Mouse (Mus musculus): Measurements from ENCODE around the gene Myo15b. TPM values are rescaled to one million over a fixed set of nuclear protein-coding genes. Genes with fewer than 3 reads are reported as not detected.

The Myo15b gene
- polyA plus RNA-seq, 1 experiment from 2014 or later: 0.24 TPM

- no peak for ATAC-seq (ENCODE audit: low FRiP score, low read depth)
- 82% methylated on average over 5 of the region's 5 CpGs for WGBS
- Histone ChIP-seq H3K4me1 (peaks cover 19% of the 10 kb centered on the region), H3K36me3 (peaks cover 20% of the 10 kb centered on the region), H3K9me3 (no peaks in the 10 kb centered on the region), H3K4me2 (replicated peaks) (no peak overlapping the region), H3K9ac (no peak overlapping the region), H3K4me3 (no peak overlapping the region), H3K27me3 (no peaks in the 10 kb centered on the region), H3K27ac (no peak overlapping the region)
Measured at GRCm38 (mm10) chr11:115906521-115906920, 48.3 kb downstream of the Myo15b start.

- Histone ChIP-seq H3K4me2 (replicated peaks) (no peak overlapping the region), H3K9me3 (no peaks in the 10 kb centered on the region), H3K27me3 (no peaks in the 10 kb centered on the region), H3K4me1 (no peaks in the 10 kb centered on the region), H3K36me3 (peaks cover 49% of the 10 kb centered on the region), H3K9ac (no peak overlapping the region), H3K27ac (no peak overlapping the region), H3K4me3 (no peak overlapping the region)
- WGBS: 88% methylated on average over 5 of the region's 5 CpGs
- no peak for ATAC-seq (ENCODE audit: low FRiP score, low read depth)
Measured at GRCm38 (mm10) chr11:115911134-115911561, 52.9 kb downstream of the Myo15b start.

- 75% methylated on average over 11 of the region's 11 CpGs for WGBS
- no peaks in the 10 kb centered on the region for H3K9me3 ChIP-seq
- no peak within 1 kb of the TSS for H3K4me2 ChIP-seq (replicated peaks)
- peak within 1 kb of the TSS; percentile 10; the same call in 1 of the 2 replicates for H3K27ac ChIP-seq
- no peak within 1 kb of the TSS for H3K9ac ChIP-seq
- no peak within 1 kb of the TSS for H3K4me3 ChIP-seq
- ATAC-seq (ENCODE audit: low FRiP score, low read depth): no peak
- no peaks in the 10 kb centered on the region for H3K4me1 ChIP-seq
- no peaks in the 10 kb centered on the region for H3K27me3 ChIP-seq
- H3K36me3 ChIP-seq: peaks cover 56% of the 10 kb centered on the region
Measured at GRCm38 (mm10) chr11:115911632-115912376, 53.6 kb downstream of the Myo15b start, which contains the start of gene Smim6. Gene Smim6, plus strand, starts transcription at chr11:115912017.

- no peak for ATAC-seq (ENCODE audit: low FRiP score, low read depth)
- no peak overlapping the region for H3K27ac ChIP-seq
- H3K27me3 ChIP-seq: no peaks in the 10 kb centered on the region
- no peaks in the 10 kb centered on the region for H3K9me3 ChIP-seq
- WGBS: 89% methylated on average over 4 of the region's 4 CpGs
- H3K4me1 ChIP-seq: no peaks in the 10 kb centered on the region
- H3K9ac ChIP-seq: no peak overlapping the region
- H3K36me3 ChIP-seq: peaks cover 53% of the 10 kb centered on the region
- H3K4me3 ChIP-seq: no peak overlapping the region
- H3K4me2 ChIP-seq (replicated peaks): no peak overlapping the region
Measured at GRCm38 (mm10) chr11:115916579-115916978, 58.4 kb downstream of the Myo15b start.

GRCm38 (mm10) chr11:115918637-115919036 lies 60.4 kb downstream of the Myo15b start:
- no peak for ATAC-seq (ENCODE audit: low FRiP score, low read depth)
- Histone ChIP-seq H3K36me3 (peaks cover 47% of the 10 kb centered on the region), H3K4me2 (replicated peaks) (no peak overlapping the region), H3K9ac (no peak overlapping the region), H3K4me3 (no peak overlapping the region), H3K27me3 (no peaks in the 10 kb centered on the region), H3K9me3 (no peaks in the 10 kb centered on the region), H3K27ac (no peak overlapping the region), H3K4me1 (no peaks in the 10 kb centered on the region)
- WGBS: 74% methylated on average over 5 of the region's 5 CpGs

- H3K36me3 ChIP-seq: peaks cover 47% of the 10 kb centered on the region
- no peak overlapping the region for H3K9ac ChIP-seq
- no peak for ATAC-seq (ENCODE audit: low FRiP score, low read depth)
- no peak overlapping the region for H3K4me2 ChIP-seq (replicated peaks)
- H3K4me3 ChIP-seq: no peak overlapping the region
- H3K9me3 ChIP-seq: no peaks in the 10 kb centered on the region
- whole genome bisulfite sequencing: 92% methylated on average over 5 of the region's 5 CpGs
- no peaks in the 10 kb centered on the region for H3K27me3 ChIP-seq
- no peaks in the 10 kb centered on the region for H3K4me1 ChIP-seq
- H3K27ac ChIP-seq: no peak overlapping the region
Measured at GRCm38 (mm10) chr11:115919073-115919472, 60.9 kb downstream of the Myo15b start.

- ATAC-seq (ENCODE audit: low FRiP score, low read depth): no peak
- H3K4me3 ChIP-seq: no peak overlapping the region
Measured at GRCm38 (mm10) chr11:115920110-115920818, 62.1 kb downstream of the Myo15b start.

GRCm38 (mm10) chr11:115921986-115922385 lies 63.8 kb downstream of the Myo15b start:
- Histone ChIP-seq H3K4me1 (no peaks in the 10 kb centered on the region), H3K27me3 (no peaks in the 10 kb centered on the region), H3K4me3 (no peak overlapping the region), H3K27ac (no peak overlapping the region), H3K4me2 (replicated peaks) (no peak overlapping the region), H3K36me3 (peaks cover 45% of the 10 kb centered on the region), H3K9me3 (no peaks in the 10 kb centered on the region), H3K9ac (no peak overlapping the region)
- 91% methylated on average over 1 of the region's 1 CpGs for WGBS
- ATAC-seq (ENCODE audit: low FRiP score, low read depth): no peak

More at GRCm38 (mm10) chr11:115920110-115920818, 62.1 kb downstream of the Myo15b start:
- Histone ChIP-seq H3K36me3 (peaks cover 53% of the 10 kb centered on the region), H3K27ac (no peak overlapping the region), H3K4me1 (no peaks in the 10 kb centered on the region), H3K9me3 (no peaks in the 10 kb centered on the region), H3K9ac (no peak overlapping the region), H3K27me3 (no peaks in the 10 kb centered on the region), H3K4me2 (replicated peaks) (no peak overlapping the region)
- 53% methylated on average over 6 of the region's 6 CpGs for WGBS

- H3K27ac ChIP-seq: no peak overlapping the region
- H3K4me1 ChIP-seq: peaks cover 11% of the 10 kb centered on the region
- H3K9me3 ChIP-seq: no peaks in the 10 kb centered on the region
- H3K9ac ChIP-seq: no peak overlapping the region
- 91% methylated on average over 8 of the region's 8 CpGs for WGBS
- H3K27me3 ChIP-seq: no peaks in the 10 kb centered on the region
- no peak overlapping the region for H3K4me3 ChIP-seq
- no peak overlapping the region for H3K4me2 ChIP-seq (replicated peaks)
- peaks cover 46% of the 10 kb centered on the region for H3K36me3 ChIP-seq
- ATAC-seq (ENCODE audit: low FRiP score, low read depth): no peak
Measured at GRCm38 (mm10) chr11:115929031-115929430, 70.8 kb downstream of the Myo15b start.

- no peak overlapping the region for H3K4me3 ChIP-seq
- no peaks in the 10 kb centered on the region for H3K27me3 ChIP-seq
- H3K4me1 ChIP-seq: peaks cover 19% of the 10 kb centered on the region
- WGBS: 74% methylated on average over 3 of the region's 3 CpGs
- peaks cover 38% of the 10 kb centered on the region for H3K36me3 ChIP-seq
- no peak overlapping the region for H3K4me2 ChIP-seq (replicated peaks)
- no peak overlapping the region for H3K27ac ChIP-seq
- no peak overlapping the region for H3K9ac ChIP-seq
- ATAC-seq (ENCODE audit: low FRiP score, low read depth): no peak
- H3K9me3 ChIP-seq: no peaks in the 10 kb centered on the region
Measured at GRCm38 (mm10) chr11:115929818-115930217, 71.6 kb downstream of the Myo15b start.

- Histone ChIP-seq H3K36me3 (peaks cover 36% of the 10 kb centered on the region), H3K4me2 (replicated peaks) (no peak overlapping the region), H3K27me3 (no peaks in the 10 kb centered on the region), H3K27ac (no peak overlapping the region), H3K4me1 (peaks cover 25% of the 10 kb centered on the region), H3K4me3 (no peak overlapping the region), H3K9ac (no peak overlapping the region), H3K9me3 (no peaks in the 10 kb centered on the region)
- WGBS: 75% methylated on average over 3 of the region's 3 CpGs
- ATAC-seq (ENCODE audit: low FRiP score, low read depth): no peak
Measured at GRCm38 (mm10) chr11:115931235-115931634, 73.0 kb downstream of the Myo15b start.

- Histone ChIP-seq H3K27me3 (no peaks in the 10 kb centered on the region), H3K36me3 (peaks cover 41% of the 10 kb centered on the region), H3K4me2 (replicated peaks) (peak within 1 kb of the TSS; percentile 94), H3K27ac (no peak within 1 kb of the TSS), H3K9me3 (no peaks in the 10 kb centered on the region), H3K4me1 (peaks cover 25% of the 10 kb centered on the region), H3K9ac (peak within 1 kb of the TSS; percentile 90), H3K4me3 (peak within 1 kb of the TSS; percentile 96)
- ATAC-seq (ENCODE audit: low FRiP score, low read depth): peak; percentile 97
- WGBS: under 1% methylated on average over 28 of the region's 28 CpGs
Measured at GRCm38 (mm10) chr11:115933108-115933746, 75.0 kb downstream of the Myo15b start, which contains the start of the genes Sap30bp and Recql5. Gene Sap30bp, plus strand, starts transcription at chr11:115933282. Gene Recql5, minus strand, starts transcription at chr11:115933477.
